Mouse (Mus musculus): ENCODE measurements around the gene Rapgef4.

Gene Rapgef4

DNA sequence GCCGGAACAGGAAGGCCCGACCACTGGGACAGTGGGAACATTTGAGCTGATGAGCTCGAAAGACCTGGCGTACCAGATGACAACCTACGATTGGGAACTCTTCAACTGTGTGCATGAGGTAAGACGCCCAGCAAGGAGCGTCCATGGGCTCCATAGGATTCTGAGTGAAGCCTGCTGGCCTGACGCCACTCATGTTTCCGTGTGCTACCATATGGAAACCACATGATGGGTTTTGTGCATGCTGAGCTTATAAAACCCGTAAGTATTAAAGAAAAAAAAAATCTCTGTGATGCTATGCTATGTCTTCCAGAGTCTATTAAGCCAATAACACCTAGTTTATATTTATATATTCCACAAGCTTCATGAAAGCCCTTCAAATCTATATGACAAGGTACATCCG lies 253.0 kb downstream of the Rapgef4 start:
- no peak for DNase-seq (ENCODE audit: low spot score)

DNA sequence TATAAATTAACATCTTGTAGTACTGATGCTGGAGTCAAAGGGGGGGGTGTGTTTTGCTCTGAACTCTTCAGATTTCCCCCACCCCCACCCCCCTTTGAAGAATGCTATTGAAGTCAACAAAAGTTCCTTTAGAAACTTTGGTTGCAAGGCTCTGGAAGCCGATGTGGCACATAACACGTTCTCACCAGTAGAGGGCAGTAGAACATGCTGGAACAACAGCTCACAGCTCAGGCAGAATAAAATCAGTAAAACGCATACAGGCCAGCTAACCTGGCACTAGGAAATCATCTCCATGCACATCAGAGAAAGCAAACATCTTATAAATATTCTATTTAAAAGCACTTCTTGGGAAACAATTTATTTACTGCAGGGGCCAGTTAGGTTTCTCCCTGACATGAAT lies 253.9 kb downstream of the Rapgef4 start:
- DNase-seq (ENCODE audit: low spot score): no peak

DNA sequence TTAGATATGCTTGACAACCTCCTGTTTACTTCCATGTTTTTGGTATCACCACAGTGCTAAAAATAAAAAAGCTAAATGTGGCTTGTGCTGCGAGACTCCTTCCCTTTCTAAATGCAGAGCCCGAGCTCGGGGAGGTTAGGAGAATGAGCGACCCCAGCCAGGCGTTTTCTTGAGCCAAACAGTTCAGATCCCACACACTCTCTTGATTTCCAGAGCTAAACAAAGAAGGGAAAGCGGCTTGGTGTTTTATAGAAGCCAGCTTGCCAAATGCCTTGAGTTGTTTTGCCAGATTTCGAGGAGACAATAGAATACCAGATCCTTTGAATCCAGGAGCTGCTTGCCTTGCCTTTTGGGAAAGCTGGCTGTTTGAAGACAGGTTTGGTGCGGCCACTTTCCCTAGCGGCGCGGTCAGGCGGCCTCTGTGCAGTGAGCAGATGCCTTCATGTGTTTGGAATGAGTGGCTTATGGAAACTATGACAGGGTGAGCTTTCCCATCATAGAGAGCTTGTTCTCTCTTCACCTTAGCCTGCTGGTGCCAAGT lies 254.4 kb downstream of the Rapgef4 start:
- DNase-seq (ENCODE audit: low spot score): no peak

DNA sequence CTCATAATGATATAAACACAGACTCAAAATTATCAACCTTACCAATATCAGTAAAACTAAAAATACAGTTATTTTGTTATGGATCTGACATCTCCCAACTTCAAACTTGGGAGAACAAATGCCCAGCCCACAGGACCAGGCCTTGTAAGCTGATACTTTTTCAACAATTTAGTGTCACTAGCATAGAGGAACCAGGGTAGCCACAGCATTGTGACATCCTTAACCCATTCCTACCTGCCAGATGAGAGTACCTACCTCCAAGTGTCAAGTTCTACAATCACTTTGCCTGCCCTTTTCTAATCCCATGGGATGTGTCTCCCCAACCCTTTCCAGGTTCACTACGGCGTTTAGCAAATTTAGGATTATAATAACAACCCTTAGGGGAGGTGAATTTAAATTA lies 257.4 kb downstream of the Rapgef4 start:
- no peak for DNase-seq (ENCODE audit: low spot score)

DNA sequence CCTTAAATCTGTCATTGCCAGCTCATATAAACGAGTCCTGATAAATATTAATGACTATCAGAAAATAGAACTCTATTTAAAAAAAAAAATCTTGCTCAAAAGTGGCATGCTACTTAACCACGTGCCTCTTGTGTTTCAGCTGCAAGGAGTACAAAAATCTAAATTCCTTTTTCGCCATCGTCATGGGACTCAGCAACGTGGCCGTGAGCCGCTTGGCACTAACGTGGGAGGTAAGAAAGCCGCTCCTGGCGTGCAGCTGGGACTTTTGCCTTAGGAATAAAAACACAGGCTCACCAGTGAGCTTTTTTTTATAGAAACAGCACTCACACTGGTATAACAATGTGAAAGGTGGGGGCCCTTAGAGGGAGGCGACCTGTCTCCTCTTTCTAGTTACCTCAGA lies 257.9 kb downstream of the Rapgef4 start:
- DNase-seq (ENCODE audit: low spot score): no peak

DNA sequence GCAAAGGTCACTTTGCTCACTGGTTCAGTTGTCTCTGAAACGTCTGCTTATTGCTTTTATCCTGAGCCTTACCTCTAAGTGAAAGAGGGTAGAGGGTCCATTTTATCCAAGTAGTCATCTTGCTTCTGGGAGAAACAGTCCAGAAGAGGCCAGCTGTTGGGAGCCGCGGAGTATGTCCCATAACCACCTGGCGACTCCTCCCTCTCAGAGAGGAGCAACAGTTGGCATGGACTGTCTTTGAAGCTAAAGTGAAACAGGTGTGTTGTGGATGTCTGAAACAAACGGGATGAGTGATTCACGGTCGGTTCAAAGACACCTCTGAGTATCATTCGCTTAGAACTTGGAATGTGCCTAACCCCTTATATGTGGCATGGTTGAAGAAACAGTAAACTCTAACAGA lies 258.4 kb downstream of the Rapgef4 start:
- DNase-seq (ENCODE audit: low spot score): no peak

DNA sequence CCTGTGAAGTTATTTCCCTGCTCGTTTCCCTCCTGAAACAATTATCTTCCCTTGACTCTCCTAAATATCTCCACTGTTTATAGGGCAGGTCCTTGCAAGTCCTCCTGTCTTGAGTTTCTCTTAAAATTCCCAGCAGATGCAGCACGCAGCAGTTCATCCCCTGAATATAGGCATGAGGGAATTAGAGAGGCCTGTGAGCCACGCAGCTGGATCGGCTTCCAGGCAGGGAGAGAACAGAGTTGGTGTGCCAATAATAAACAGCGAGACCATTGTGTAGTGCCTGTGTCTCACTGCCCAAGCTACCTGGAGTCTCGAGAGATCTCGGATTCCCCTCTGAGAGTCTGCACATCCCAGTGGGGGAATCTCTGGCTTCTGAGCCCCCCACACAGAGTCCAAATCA lies 259.0 kb downstream of the Rapgef4 start:
- no peak for DNase-seq (ENCODE audit: low spot score)

DNA sequence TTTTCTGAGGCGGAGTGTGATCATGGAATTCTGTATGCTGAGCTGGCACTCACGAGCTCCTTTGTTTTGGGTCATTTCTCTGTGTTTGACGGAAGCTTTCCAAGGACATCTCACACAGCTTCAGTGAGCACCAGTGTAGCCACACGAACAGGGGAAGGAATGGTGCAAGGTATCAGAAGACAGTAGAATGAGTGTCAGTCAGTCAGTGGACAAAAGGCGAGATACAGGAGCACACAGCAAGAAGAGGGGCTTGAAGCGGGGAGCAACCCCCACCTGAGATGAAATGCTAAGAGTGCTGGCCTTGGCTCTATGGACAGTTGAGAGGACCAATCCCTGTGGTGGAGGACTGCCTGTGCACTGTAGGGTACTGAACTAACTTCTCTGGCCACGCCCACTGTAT lies 259.7 kb downstream of the Rapgef4 start:
- no peak for DNase-seq (ENCODE audit: low spot score)

DNA sequence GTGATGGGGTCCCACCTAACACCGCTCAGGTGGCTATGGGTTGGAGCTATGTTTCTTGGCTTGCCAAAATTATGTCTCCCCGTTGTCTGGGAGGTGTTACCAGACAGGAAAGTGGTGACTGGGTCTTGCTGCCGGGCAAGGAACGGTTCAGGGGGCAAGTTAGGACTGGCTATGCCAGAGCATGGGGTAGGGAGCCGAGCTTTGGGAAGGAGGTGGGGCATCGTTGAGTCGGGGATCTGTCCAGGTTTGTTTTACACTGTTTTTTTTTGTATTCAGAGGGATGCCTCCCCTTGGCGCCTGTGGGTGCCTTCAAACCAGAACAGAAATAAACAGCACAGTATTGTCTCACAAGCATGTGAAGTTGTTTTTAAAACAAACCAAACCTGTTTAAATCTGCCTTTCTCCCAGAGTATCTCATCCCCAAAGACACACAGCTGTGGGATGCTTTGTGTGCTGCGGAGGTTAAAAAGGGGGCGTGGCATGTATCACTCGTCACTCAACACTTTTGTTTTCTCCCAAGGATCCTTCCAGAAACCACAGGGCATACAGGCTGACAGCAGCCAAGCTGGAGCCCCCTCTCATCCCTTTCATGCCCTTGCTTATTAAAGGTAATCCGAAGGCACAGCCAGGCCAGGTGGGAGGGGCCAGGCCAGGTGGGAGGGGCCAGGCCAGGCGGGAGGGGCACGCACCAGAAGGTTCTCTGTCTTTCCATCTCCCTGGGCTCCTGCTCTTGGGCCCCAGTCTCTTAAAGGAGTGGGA lies 260.9 kb downstream of the Rapgef4 start:
- no peak for DNase-seq (ENCODE audit: low spot score)

DNA sequence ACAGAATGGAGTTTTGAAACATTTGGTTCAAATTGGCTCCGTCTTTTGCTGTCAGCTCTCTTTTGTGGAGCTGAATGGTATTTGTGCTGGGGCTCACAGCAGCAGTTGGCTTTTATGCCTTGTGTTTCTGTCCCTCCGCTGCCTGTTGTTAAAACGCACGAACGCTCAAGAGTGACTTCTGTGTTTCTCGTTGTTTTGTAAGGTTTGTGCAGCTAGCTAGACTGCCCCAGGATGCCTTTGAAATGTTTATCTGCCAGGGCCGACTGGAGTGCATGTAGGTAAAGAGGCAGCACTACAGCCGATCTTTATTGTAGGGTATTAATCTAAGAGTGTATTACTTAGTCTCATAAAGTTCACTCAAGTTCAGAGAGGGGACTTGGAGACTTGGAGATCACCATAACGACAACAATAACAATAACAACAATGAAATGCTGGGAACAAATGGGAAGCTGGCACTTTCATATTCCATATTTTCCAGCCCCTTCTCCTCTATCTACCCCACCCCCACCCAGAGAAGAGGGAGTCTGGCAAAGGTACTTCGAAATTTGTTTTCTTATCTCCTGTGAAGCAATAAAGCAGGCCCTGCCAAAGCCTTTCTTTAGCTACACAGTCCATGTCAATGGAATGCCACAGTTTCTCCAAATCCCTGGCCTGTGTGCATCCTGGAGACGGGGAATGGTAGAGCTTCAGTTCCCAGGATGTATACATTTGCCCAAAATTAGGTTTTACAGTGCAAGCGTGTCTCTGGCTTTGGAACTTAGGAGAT lies 262.1 kb downstream of the Rapgef4 start:
- DNase-seq (ENCODE audit: low spot score): no peak

DNA sequence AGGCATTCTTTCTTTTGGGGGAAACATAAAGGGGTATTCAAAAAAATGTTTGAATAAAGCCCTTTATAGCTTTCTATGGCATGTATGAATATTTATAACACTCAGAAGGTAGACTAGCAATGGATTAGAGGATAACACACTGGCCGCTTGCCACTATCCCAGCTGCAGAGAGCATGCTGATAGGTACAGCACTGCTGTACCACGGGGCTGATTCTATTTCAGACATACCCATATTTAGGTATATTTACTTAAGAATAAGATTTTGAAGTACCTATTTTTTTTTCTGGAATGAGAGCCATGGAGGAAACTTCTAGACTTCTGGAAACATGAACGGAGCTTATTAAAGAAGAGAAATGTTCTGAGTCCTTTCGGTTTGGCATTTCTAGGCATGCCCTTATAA lies 264.6 kb downstream of the Rapgef4 start:
- no peak for DNase-seq (ENCODE audit: low spot score)

DNA sequence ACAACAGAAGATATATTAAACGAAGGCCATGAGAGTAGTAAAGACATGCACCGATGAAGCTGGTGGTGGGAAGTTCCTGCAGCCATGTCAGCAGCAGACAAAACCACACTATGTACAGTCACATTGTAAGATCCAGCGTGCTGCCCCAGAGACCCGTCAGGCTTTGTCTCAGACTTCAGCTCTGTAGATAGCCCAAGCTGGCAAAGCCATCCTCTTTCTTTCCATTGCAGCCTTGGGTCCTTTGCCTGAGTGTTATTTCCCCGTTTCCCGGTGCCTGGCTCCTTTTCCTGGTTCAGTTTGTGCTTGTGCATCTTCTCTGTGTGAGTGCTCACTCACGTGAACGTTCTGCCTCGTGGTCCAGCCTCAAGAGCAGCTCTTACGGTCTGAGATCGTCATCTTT lies 265.3 kb downstream of the Rapgef4 start:
- no peak for DNase-seq (ENCODE audit: low spot score)

DNA sequence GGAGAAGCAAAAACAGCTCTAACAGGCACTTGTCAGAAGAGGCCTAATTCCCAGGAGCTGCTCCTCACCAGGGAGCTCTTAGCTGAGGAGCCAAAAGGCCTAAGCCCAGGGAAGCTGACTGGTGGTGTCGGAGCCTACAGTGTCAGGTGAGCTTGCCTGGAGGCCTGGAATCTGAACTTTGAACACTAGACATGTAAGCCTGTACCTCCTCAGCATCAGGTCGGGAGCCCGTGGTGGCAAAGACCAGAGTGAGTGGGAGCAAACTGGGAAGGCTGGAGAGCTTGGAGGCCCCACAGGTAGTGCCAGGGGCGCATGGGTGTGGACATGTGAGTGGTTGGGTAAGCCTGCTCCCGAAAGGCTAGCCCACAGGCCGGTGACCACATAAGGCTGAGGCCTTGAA lies 266.8 kb downstream of the Rapgef4 start:
- DNase-seq (ENCODE audit: low spot score): no peak

DNA sequence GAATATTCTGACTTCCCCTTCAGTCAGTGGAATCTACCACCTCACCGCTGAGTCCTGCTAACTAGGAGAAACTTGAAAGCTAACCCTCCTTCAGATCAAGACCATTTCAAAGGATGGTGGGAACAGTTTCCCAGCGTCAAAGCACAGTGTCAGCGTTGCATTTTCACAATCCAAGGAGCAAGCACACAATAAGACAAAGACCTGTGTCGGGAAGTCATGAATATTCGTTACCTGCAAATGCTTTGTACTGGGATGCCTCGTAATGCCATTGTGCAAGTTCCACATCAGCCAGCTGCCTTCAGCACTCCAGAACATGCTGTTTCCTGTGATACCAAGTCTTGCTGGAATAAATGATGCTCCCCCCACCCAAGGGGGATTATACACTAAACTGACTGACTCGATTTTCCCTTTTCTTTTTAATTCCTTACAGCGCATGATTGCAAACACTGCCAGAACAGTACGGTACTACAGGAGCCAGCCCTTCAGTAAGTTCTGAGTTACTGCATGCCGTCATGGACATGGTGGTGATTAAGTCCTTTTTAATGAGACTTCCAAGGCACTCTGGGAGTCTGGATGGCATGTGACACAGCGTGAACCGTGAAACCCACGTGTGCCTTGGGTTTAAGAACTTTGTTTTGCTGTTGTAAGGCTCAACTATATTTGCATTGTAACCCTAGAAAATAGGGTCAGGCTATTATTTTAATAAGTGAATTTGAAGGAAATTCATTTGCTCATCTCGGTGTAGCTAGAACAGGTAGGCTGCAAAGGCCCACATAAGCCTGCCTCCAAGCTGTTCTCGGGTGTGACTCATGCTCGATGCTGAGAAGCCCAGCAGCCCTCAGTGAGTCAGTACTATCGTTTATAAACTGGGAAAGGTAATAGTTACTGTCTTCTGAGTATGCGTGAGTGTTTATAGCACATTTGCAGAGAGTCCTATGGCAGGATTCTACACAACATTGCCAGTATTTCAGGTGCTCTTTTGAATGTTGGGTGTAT lies 271.8 kb downstream of the Rapgef4 start:
- no peak for DNase-seq (ENCODE audit: low spot score)

DNA sequence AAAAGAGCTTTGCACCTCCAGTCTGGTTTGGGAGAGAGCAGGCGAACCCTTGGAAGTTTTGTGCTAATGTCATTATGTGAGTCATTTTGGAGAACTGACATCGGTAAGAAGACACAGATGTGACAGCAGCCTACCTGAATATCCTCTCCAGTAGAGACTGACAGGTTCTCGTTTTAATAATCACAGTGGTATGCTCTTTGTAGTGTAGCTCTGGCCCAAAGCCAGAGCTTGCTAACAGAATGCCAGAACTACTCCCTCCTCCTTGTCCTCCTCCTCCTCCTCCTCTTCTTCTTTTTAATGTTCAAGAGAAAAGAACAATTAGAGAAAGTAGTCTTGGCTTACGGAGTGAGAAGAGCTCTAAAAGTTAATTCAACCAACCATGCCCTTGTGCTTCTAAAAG lies 272.8 kb downstream of the Rapgef4 start:
- DNase-seq (ENCODE audit: low spot score): no peak

DNA sequence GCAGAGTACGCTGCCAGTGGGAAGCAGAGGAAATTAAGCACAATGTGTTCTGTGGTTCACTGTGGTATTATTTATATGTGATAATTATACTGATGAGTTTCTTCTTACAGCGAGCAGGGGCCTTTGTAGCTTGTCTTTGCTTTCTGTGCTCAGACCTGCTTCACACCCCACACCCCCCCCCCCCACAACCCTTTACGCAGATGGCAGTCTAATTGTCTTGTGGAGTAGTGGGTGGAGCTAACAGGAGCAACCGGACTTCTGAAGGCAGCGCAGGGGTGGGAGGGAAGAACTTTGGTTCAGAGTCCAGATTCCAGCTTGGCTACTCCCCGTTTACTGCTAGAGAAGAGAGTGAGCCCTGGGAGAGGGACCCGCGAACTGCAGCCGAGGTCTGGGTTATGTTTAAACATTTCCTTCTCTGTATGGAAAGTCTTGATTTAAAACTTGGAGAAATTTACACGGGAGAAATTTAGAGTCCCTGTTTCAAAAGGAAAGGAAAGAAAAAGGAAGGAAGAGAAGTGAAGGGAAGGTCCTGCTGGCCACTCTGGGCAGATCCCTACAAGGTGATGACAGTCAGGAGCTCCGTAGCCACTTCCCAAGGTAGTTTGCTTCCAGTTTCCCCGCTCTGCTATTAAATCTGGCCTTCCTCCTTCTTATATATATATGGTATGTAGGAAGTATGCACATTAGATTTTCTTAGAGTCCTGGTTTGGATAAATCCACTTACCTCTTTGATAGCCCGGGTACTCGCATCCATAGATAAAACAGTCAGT lies 274.0 kb downstream of the Rapgef4 start:
- DNase-seq (ENCODE audit: low spot score): no peak

DNA sequence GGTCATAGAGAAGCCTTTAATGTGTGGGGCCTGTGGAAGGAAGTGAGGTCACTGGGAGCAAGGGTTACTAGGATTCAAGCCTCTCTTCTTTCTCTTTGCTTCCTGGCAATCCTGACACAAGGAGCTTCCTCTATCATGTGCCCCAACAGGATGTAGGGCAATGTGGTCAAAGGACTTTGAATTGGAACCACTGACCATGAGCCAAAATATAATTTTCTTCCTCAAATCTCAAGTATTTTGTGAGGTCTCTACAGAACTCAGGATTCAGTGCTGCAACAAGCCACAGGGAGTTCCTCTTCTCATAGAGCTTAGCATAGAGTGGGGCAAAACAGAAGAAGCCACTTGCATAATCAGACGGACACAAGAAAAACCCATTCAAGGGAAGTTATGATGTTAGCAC lies 279.7 kb downstream of the Rapgef4 start:
- DNase-seq (ENCODE audit: low spot score): no peak

DNA sequence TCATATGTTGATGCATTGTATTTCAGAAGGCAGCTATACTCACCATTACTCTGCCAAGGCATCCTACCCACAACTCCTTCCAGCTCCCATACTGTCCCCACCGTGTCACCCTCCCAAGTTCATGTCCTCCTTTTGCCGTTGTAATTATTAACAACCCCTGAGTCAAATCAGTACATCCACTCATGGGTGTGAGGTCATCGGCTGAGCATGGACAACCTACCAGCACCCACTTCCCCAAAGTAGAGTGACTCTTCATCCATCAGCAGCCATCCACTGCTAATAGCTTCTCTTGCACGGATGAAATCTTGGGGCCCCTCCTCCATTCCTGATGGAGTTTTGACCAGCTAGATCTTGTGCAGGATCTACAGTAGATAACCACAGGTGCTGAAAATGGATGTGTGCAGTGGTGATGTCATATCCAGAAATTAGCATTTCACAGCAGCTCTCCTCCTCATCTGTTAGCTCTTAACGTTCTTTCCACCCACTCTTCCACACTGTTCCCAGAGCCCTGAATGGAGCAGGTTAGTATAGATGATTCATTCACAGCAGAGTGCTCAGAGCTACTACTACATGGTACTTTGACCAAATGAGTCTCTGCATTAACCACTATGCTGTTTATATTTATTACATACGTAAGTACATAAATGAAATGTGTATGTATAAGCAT lies 281.9 kb downstream of the Rapgef4 start:
- DNase-seq (ENCODE audit: low spot score): no peak

DNA sequence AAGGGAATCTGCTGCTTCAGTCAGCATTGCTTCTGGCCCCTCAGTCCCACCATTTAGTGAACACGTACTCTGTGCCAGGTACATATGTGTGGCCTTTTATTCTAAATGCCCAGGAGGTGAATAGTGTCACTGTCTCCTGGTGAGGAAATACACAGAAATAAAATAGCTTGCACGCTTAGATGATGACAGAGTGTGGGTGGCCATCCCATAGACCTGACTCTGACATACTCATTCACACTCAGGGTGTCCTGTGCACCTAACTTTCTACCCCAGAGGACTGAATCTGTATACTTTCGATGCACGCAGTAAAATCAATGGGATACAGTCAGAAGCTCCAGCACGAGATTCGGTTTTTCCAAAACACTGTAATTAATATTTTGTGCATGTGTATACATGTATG lies 286.4 kb downstream of the Rapgef4 start:
- DNase-seq (ENCODE audit: low spot score): no peak

DNA sequence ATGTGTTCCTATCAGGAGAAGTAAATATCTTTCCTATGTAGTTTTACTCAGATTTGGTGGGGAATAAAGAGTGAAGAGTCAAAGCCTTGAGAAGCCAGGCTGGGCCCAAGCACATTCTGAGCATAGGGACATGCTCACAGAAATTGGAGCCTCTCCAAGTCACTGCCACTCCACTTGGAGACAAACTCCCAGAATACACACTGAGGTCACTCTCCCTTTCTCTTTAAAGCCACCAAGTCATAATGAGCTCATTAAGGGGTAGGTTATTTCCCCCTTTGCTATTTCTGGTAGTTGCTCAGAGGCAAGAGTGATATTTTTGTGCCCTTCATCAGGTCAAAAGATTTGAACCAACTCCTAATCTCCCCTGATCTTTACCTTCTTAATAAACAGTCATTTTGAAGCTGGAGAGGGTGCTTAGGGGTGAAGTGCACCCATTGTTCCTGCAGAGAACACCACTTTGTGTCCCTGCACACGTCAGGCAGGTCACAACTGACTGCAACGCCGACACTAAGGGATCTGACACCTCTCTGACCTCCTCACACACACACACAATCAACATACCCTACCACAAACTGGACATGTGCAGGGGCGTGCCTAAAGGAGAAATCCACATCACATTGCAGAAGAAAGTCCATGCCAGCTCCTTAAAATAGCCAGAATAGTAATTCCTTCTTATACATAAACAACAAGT lies 288.8 kb downstream of the Rapgef4 start:
- no peak for DNase-seq (ENCODE audit: low spot score)

All from urinary bladder, postnatal 10 days (tissue).